Mouse (Mus musculus) embryonic facial prominence, embryonic 14.5 days (tissue): Measurements from ENCODE around the gene Aqp9. TPM values are rescaled to one million over a fixed set of nuclear protein-coding genes. Genes with fewer than 3 reads are reported as not detected.

Source experiments
- ATAC-seq: fragments of 200-750 bp; cut with Nextera tagmentation; 2 replicates; pipeline ENCODE4 v1.8.0; 2017; ENCODE audit warnings: low read depth, moderate number of reproducible peaks, moderate TSS enrichment
- DNase-seq: peaks from one replicate; pipeline ENCODE4 v3.0.0-alpha.2; 2015; ENCODE audit warnings: low spot score
- H3K27ac ChIP-seq: fragments of 300-500 bp; sonication (generic); replicated peaks from 2 replicates; pipeline ENCODE4 v1.5.1; 2014; ENCODE audit warnings: low read depth, mild to moderate bottlenecking, low read length, moderate library complexity
- H3K27me3 ChIP-seq: fragments of 300-500 bp; sonication (generic); replicated peaks from 2 replicates; pipeline ENCODE4 v1.6.1; 2014; ENCODE audit warnings: low read length; ENCODE audit not compliant: control insufficient read depth, insufficient read depth
- H3K36me3 ChIP-seq: fragments of 300-500 bp; sonication (generic); 2 replicates; pipeline ENCODE4 v1.6.1; 2014; ENCODE audit warnings: low read length, mixed read lengths; ENCODE audit not compliant: control insufficient read depth, insufficient read depth
- H3K4me1 ChIP-seq: fragments of 300-500 bp; sonication (generic); 2 replicates; pipeline ENCODE4 v1.6.1; 2014; ENCODE audit warnings: antibody characterized with exemption, low read length; ENCODE audit not compliant: control insufficient read depth, insufficient read depth
- H3K4me2 ChIP-seq: fragments of 300-500 bp; sonication (generic); 2 replicates; pipeline ENCODE4 v1.6.1; 2014; ENCODE audit warnings: low read depth, mild to moderate bottlenecking, low read length, moderate library complexity, mixed read lengths
- H3K4me3 ChIP-seq: fragments of 300-500 bp; sonication (generic); 2 replicates; pipeline ENCODE4 v1.5.1; 2014; ENCODE audit warnings: low read depth, mild to moderate bottlenecking, low read length
- H3K9ac ChIP-seq: fragments of 300-500 bp; sonication (generic); 2 replicates; pipeline ENCODE4 v1.6.1; 2014; ENCODE audit warnings: low read depth, mild to moderate bottlenecking, low read length, moderate library complexity, mixed read lengths
- H3K9me3 ChIP-seq: fragments of 300-500 bp; sonication (generic); 2 replicates; pipeline ENCODE4 v1.6.1; 2016; ENCODE audit warnings: low read length; ENCODE audit not compliant: control insufficient read depth
- WGBS: fragments of 180-500 bp; shearing (Covaris S2); extraction: QIAGEN DNeasy Blood & Tissue Kit; methylation state at CpG from one replicate; pipeline ENCODE4 v1.1.7; 2014; 5-methylcytosine and 5-hydroxymethylcytosine counted together
- polyA plus RNA-seq: library from polyadenylated mRNA; unstranded; fragments of >200 nt; fragmentation: Nextera tagmentation; extraction: Ambion mirVana; gene quantifications from 2 replicates; pipeline ENCODE4 v1.2.1, GENCODE M21; 2014

The Aqp9 gene
- polyA plus RNA-seq, 1 experiment from 2014 or later: 0.68 TPM

DNA sequence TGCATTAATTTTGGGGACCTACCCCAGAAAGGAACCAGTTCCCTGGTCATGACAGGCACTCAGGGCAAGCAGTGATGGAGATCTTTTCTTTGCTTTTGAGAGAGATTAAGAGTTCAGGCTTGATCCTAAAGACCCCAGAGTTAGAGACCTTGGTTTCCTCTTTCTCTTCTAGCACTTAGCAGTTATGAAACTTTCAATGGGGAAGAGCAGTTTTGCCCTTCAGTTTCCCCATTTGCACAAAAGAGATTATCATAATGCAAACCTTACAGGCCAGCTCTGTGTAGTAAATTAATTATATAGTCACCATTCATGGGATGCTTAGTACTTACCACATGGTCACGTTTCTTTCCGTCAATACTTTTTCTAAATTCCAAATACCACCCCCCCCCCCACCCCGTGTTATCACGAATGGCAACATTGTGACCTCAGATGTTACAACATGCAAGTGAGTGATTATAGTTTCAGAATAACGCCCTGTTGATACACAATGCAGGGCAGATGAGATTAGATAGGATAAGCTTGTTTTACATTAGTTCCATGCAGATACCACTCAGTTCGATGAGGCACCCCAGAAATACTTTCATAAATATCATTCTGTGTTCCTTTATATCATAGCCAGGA, 10.9 kb upstream of the Aqp9 start:
- no peaks in the 10 kb centered on the region for H3K27me3 ChIP-seq
- peaks cover under 1% of the 10 kb centered on the region; the same call in 1 of the 2 replicates for H3K9me3 ChIP-seq
- DNase-seq: no peak
- WGBS: 80% methylated on average over 6 of the region's 6 CpGs
- H3K4me2 ChIP-seq: no peak overlapping the region
- no peak overlapping the region for H3K27ac ChIP-seq
- no peak overlapping the region for H3K9ac ChIP-seq
- no peak overlapping the region for H3K4me3 ChIP-seq
- no peaks in the 10 kb centered on the region for H3K4me1 ChIP-seq
- H3K36me3 ChIP-seq: no peaks in the 10 kb centered on the region
- ATAC-seq: no peak

DNA sequence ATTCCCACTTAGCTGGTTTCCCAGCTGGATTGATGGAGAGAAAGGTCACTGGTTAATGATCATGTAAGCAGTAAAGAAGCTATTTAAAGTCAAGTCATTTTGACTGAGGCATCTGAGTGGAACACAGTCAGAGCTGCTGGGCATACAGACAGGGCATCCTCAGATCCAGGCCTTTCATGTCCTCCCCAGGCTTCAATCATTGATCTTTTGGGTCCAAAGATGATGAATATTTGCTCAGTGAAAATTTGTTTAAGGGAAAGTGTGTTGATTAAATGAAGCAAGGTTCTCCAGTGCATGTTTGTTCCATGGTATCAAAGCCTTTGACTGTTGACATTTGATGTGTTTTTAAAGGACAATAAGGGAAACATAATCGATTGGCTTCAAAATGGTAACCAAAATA, 7.2 kb upstream of the Aqp9 start:
- Histone ChIP-seq H3K27me3 (no peaks in the 10 kb centered on the region), H3K4me2 (no peak overlapping the region), H3K36me3 (no peaks in the 10 kb centered on the region), H3K27ac (no peak overlapping the region), H3K4me3 (no peak overlapping the region), H3K9me3 (no peaks in the 10 kb centered on the region), H3K9ac (no peak overlapping the region), H3K4me1 (no peaks in the 10 kb centered on the region)
- no peak for ATAC-seq
- no peak for DNase-seq
- 94% methylated on average over 1 of the region's 1 CpGs for WGBS

DNA sequence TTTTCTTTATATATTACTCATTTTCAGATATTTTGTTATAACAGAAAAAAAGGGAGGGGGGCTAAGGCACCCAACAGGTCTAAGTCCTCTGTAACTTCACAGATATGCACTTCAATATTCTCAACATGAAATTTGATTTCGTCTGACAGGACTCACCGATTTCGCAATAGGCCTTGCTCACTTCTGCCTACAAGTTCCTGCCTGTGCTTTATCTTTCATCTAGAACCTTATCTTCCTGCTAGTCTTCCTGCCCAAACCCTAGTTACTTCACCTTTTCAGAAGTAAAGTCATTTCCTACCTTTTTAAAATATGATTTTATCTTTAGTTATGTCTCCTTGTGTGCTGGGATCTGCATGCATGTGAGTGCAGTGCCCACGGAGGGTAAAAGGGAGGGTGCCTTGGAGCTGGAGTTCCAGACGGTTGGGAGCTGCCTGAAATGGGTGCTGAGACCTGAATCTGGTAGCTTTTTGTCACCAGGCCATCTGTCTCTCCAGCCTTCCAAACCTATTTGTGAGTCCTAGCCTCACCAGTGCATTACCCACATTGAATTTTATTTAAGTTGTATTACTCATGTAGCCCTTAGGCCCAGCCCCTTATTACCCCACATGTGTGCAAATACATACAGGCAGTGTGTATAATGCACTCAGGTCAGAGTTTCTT, 6.0 kb upstream of the Aqp9 start:
- Histone ChIP-seq H3K27me3 (no peaks in the 10 kb centered on the region), H3K36me3 (no peaks in the 10 kb centered on the region), H3K4me2 (no peak overlapping the region), H3K4me3 (no peak overlapping the region), H3K9me3 (no peaks in the 10 kb centered on the region), H3K27ac (no peak overlapping the region), H3K4me1 (no peaks in the 10 kb centered on the region), H3K9ac (no peak overlapping the region)
- ATAC-seq (no peak), DNase-seq (no peak)
- 77% methylated on average over 5 of the region's 5 CpGs for WGBS

DNA sequence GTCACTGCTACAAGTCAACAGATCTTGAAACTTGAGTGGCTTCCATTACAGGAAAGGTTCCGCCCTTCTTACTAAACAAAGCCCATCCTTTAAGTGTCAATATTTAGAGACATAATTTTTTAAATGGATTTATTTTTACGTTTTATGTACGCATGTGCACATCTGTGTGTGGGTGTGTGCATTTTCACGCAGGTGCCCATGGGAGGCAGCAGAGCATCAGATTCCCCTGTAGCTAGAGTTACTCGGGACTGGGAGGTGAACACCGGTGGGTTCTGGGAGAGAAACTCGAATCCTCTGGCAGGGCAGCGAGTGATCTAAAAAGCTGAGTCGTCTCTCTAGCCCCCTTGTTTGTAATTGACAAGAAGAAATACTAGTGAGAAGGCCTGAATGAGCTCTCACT, 5.1 kb upstream of the Aqp9 start:
- Histone ChIP-seq H3K4me2 (no peak overlapping the region), H3K9ac (no peak overlapping the region), H3K36me3 (no peaks in the 10 kb centered on the region), H3K9me3 (no peaks in the 10 kb centered on the region), H3K27me3 (no peaks in the 10 kb centered on the region), H3K4me3 (no peak overlapping the region), H3K4me1 (no peaks in the 10 kb centered on the region), H3K27ac (no peak overlapping the region)
- WGBS: 47% methylated on average over 9 of the region's 9 CpGs
- ATAC-seq (no peak), DNase-seq (no peak)

DNA sequence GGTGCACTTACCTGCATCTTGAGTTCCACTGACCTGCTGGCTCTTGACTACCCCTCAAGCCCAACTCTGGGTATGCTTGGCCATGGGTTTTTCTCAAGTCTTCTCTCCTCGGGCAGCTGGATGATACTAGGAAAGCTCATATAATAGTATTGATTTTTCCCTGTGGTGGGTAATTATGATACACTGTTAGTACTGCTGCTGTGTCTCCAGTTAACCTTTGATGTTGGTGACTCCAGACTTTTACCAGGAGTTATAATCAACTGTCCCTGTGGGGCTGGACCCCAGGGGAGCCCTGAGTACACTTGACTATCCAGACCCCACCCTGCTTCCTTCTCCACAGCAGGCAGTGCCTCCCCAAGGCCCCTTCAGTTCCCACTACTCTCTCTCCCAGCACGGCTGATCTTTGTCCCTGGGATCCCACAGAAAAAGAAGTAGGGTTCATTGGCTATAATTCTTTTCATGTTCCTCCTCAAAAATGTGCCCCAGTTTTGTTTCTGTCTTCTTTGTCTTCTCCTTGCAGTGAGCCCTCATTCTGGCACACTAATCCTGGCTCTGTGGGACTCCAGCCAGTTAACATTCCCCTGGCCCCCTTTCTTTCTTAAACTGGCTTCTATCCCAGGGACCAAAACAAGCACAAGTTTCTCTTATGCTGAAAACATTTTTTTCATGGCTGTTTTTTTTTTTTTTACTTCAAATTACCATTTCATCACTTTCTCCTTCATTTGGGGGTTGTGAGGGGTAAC, 838 bp downstream of the Aqp9 start:
- WGBS: 44% methylated on average over 2 of the region's 2 CpGs
- Histone ChIP-seq H3K4me1 (peaks cover 12% of the 10 kb centered on the region; the same call in 1 of the 2 replicates), H3K9me3 (no peaks in the 10 kb centered on the region), H3K4me3 (no peak overlapping the region), H3K27me3 (no peaks in the 10 kb centered on the region), H3K9ac (peak overlapping the region; percentile 23; the same call in 1 of the 2 replicates), H3K36me3 (no peaks in the 10 kb centered on the region), H3K4me2 (no peak overlapping the region), H3K27ac (peak overlapping the region; percentile 61; the same call in 1 of the 2 replicates)
- ATAC-seq (no peak), DNase-seq (peak; percentile 73)

DNA sequence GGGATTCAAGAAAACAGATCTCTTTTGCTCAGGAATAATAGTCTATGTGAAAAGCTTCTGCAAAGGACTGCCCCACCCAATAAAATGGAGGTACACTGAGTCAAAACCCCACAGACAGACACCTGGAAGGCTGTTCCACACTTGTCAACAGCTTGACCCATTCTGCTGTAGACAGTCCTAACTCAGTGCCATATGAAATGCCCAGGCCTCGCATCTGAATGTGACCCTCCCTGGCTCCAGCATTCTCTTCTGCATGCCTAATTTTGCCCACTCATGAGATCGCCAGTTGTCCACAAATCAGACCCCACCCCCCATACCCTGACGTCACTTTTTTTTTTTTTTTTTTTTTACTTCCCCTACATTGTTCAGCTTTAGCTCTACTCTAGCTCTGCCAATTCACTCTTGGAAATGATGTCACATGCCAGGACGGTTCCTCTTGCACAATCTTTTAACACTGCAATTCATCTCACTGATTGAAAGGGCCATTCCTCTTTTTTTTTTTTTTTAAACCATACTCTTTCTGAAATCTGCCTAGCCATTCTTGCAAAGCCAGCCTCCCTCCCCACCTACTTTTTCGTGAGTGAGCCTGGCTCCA, 1.5 kb downstream of the Aqp9 start:
- H3K9ac ChIP-seq: no peak overlapping the region
- no peaks in the 10 kb centered on the region for H3K36me3 ChIP-seq
- 59% methylated on average over 5 of the region's 5 CpGs for WGBS
- DNase-seq (no peak), ATAC-seq (no peak)
- H3K27me3 ChIP-seq: no peaks in the 10 kb centered on the region
- H3K4me1 ChIP-seq: peaks cover 12% of the 10 kb centered on the region; the same call in 1 of the 2 replicates
- H3K4me3 ChIP-seq: no peak overlapping the region
- no peak overlapping the region for H3K4me2 ChIP-seq
- no peak overlapping the region for H3K27ac ChIP-seq
- no peaks in the 10 kb centered on the region for H3K9me3 ChIP-seq

DNA sequence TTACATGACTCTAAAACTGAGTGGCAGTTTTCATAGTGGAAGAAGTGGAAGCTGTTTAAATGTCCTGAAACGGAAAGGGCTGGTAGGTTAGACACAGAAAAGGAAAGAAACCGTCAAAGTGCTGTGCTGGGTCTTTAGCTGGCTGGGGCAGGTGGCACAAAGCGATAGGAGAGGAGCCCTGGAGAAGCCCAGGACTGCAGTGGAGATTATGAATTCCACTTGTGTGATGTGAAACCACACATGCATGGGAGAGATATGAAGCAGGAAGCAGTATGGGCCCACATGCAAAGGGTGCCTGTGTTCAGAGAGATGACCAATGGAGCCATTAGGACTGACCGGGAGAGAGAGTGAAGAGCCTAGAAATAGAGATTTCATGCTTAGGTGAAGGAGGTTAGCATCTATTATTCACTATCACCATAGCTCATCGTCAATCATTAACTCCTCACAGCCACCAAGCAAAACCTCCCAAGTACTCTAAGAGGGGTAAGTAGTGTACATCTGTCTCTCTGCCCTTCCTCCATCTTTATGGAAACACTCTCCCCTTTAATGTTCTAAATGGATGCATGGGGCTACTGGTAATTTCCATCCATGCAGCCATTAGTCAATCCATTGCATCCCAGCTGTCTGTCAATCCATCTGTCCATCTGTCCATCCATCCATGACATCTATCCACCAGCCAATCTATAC, 2.3 kb downstream of the Aqp9 start:
- ATAC-seq (no peak), DNase-seq (no peak)
- H3K4me2 ChIP-seq: no peak overlapping the region
- no peak overlapping the region for H3K9ac ChIP-seq
- no peak overlapping the region for H3K27ac ChIP-seq
- H3K27me3 ChIP-seq: no peaks in the 10 kb centered on the region
- H3K4me1 ChIP-seq: peaks cover 12% of the 10 kb centered on the region; the same call in 1 of the 2 replicates
- no peaks in the 10 kb centered on the region for H3K9me3 ChIP-seq
- no peak overlapping the region for H3K4me3 ChIP-seq
- WGBS: 86% methylated on average over 5 of the region's 5 CpGs
- H3K36me3 ChIP-seq: no peaks in the 10 kb centered on the region

DNA sequence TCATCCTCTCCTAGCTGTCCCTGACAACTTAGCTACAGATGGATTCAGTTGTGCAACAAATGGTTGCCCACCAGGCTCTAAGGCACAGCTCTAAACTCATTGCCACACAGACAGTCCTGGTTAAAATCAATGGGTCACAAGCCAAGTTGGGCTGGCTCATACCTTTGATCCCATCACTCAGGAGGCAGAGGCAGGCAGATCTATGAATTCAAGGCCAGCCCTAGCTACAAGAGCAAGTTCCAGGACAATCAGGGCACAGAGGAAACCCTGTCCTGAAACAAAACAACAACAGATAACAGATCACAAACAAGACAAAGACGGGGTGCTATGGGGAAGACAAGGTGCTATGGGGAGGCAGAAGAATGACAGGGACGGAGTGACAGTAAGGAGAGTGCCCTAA, 3.0 kb downstream of the Aqp9 start:
- Histone ChIP-seq H3K4me3 (no peak overlapping the region), H3K9me3 (no peaks in the 10 kb centered on the region), H3K4me1 (peaks cover 12% of the 10 kb centered on the region; the same call in 1 of the 2 replicates), H3K9ac (no peak overlapping the region), H3K27me3 (no peaks in the 10 kb centered on the region), H3K4me2 (no peak overlapping the region), H3K36me3 (no peaks in the 10 kb centered on the region), H3K27ac (no peak overlapping the region)
- ATAC-seq (no peak), DNase-seq (no peak)
- 80% methylated on average over 2 of the region's 2 CpGs for WGBS
